Mouse (Mus musculus) erythroblast, embryonic 14.5 days (primary cell): ENCODE data around the gene Coro2a. TPM values are rescaled to one million over a fixed set of nuclear protein-coding genes. Genes with fewer than 3 reads are reported as not detected.
"Not testable (repeated sequence)": the region's sequence is repeated elsewhere in the genome, so short reads cannot be mapped to it uniquely, and the experiment has no call there.

Source experiments
- H3K27me3 ChIP-seq: 2 replicates; pipeline ENCODE4 v1.6.1; 2012; ENCODE audit warnings: inconsistent platforms; ENCODE audit not compliant: control insufficient read depth
- H3K36me3 ChIP-seq: 2 replicates; pipeline ENCODE4 v1.6.1; 2012; ENCODE audit warnings: mild to moderate bottlenecking, inconsistent platforms; ENCODE audit not compliant: control insufficient read depth
- H3K4me1 ChIP-seq: 2 replicates; pipeline ENCODE4 v1.6.1; 2012; ENCODE audit warnings: inconsistent platforms; ENCODE audit not compliant: control insufficient read depth
- H3K4me3 ChIP-seq: replicated peaks from 2 replicates; pipeline ENCODE3; 2012; ENCODE audit warnings: moderate library complexity, mild to moderate bottlenecking, inconsistent platforms
- H3K9me3 ChIP-seq: 2 replicates; pipeline ENCODE4 v1.6.1; 2012; ENCODE audit warnings: low read length, inconsistent platforms, mixed read lengths; ENCODE audit not compliant: control insufficient read depth
- GATA1 ChIP-seq: IDR thresholded peaks from 2 replicates; pipeline ENCODE4 v1.6.1; 2012; ENCODE audit warnings: low read length, inconsistent platforms, mixed read lengths
- TAL1 ChIP-seq: IDR thresholded peaks from 3 replicates; pipeline ENCODE4 v1.6.1; 2012; ENCODE audit warnings: low read length, inconsistent platforms, mixed read lengths
- polyA plus RNA-seq: library from polyadenylated mRNA; stranded (reverse); fragments of >175 nt; gene quantifications from 2 replicates; pipeline ENCODE4 v1.2.3, GENCODE M21; 2012

Gene Coro2a
- polyA plus RNA-seq, 1 experiment, result 0.21 TPM

GRCm38 (mm10) chr4:46590810-46591209 lies 11.2 kb downstream of the Coro2a start:
- Histone ChIP-seq H3K9me3 (no peaks in the 10 kb centered on the region), H3K4me1 (no peaks in the 10 kb centered on the region), H3K27me3 (no peaks in the 10 kb centered on the region; the same call in 1 of the 2 replicates), H3K4me3 (no peak overlapping the region), H3K36me3 (no peaks in the 10 kb centered on the region)
- TF ChIP-seq GATA1 (no peak), TAL1 (no peak)

- TF ChIP-seq GATA1 (no peak), TAL1 (no peak)
- no peaks in the 10 kb centered on the region for H3K9me3 ChIP-seq
- H3K4me1 ChIP-seq, result no peaks in the 10 kb centered on the region
- no peaks in the 10 kb centered on the region for H3K36me3 ChIP-seq
- H3K4me3 ChIP-seq, result no peak overlapping the region
- H3K27me3 ChIP-seq, result peaks cover 2% of the 10 kb centered on the region; the same call in 1 of the 2 replicates
Measured at GRCm38 (mm10) chr4:46589946-46590684, 11.9 kb downstream of the Coro2a start.

DNA sequence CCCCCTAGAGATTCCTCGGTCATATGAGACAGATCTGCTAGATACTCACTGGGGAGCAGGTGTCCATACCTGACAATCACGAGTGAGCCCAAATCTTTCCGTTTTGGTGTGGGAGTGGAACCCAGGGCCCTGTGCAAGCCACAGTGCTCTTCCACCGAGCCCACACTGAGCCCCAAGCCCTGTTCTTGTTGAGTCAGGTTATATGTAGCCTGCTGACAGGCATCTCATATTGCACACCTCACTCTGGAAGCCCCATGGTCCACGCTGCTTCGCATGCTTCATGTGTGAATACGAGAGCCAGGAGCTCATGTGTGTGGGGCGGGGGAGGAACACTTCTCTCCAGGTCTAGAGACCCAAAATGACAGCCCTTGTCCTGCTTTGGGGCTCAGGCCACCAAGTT lies 12.9 kb downstream of the Coro2a start:
- Histone ChIP-seq H3K4me3 (no peak overlapping the region), H3K36me3 (no peaks in the 10 kb centered on the region), H3K27me3 (peaks cover 2% of the 10 kb centered on the region; the same call in 1 of the 2 replicates), H3K9me3 (no peaks in the 10 kb centered on the region), H3K4me1 (no peaks in the 10 kb centered on the region)
- TF ChIP-seq GATA1 (no peak), TAL1 (no peak)

GRCm38 (mm10) chr4:46586473-46586872 lies 15.5 kb downstream of the Coro2a start:
- Histone ChIP-seq H3K27me3 (peaks cover 2% of the 10 kb centered on the region; the same call in 1 of the 2 replicates), H3K4me3 (no peak overlapping the region), H3K36me3 (no peaks in the 10 kb centered on the region), H3K4me1 (no peaks in the 10 kb centered on the region), H3K9me3 (no peaks in the 10 kb centered on the region; the same call in 1 of the 2 replicates)
- TF ChIP-seq GATA1 (no peak), TAL1 (no peak)

- no peak overlapping the region for H3K4me3 ChIP-seq
Measured at GRCm38 (mm10) chr4:46585811-46586190, 16.2 kb downstream of the Coro2a start.

GRCm38 (mm10) chr4:46585041-46585810 lies 16.8 kb downstream of the Coro2a start:
- no peaks in the 10 kb centered on the region for H3K36me3 ChIP-seq
- H3K4me3 ChIP-seq, result no peak overlapping the region
- no peaks in the 10 kb centered on the region; the same call in 1 of the 2 replicates for H3K9me3 ChIP-seq
- TF ChIP-seq GATA1 (no peak), TAL1 (no peak)
- H3K27me3 ChIP-seq, result peaks cover 2% of the 10 kb centered on the region; the same call in 1 of the 2 replicates
- no peaks in the 10 kb centered on the region for H3K4me1 ChIP-seq

More at GRCm38 (mm10) chr4:46585811-46586190, 16.2 kb downstream of the Coro2a start:
- TF ChIP-seq TAL1 (no peak), GATA1 (no peak)
- Histone ChIP-seq H3K36me3 (no peaks in the 10 kb centered on the region), H3K9me3 (no peaks in the 10 kb centered on the region; the same call in 1 of the 2 replicates), H3K4me1 (no peaks in the 10 kb centered on the region), H3K27me3 (peaks cover 2% of the 10 kb centered on the region; the same call in 1 of the 2 replicates)

GRCm38 (mm10) chr4:46584536-46584935 lies 17.5 kb downstream of the Coro2a start:
- not testable (repeated sequence) for H3K9me3 ChIP-seq, H3K4me3 ChIP-seq, H3K36me3 ChIP-seq, H3K27me3 ChIP-seq, H3K4me1 ChIP-seq

DNA sequence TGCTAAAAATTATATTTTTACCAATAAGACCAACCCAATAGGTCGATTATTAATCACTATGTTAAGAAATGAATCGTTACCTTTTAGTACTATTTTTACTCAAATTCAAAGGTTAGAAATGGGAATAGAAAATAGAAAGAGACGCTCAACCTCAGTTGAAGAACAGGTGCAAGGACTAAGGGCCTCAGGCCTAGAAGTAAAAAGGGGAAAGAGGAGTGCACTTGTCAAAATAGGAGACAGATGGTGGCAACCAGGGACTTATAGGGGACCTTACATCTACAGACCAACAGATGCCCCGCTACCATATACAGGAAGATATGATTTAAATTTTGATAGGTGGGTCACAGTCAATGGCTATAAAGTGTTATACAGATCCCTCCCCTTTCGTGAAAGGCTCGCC lies 17.9 kb downstream of the Coro2a start:
- not testable (repeated sequence) for H3K36me3 ChIP-seq, H3K4me3 ChIP-seq, H3K9me3 ChIP-seq, H3K4me1 ChIP-seq, H3K27me3 ChIP-seq

DNA sequence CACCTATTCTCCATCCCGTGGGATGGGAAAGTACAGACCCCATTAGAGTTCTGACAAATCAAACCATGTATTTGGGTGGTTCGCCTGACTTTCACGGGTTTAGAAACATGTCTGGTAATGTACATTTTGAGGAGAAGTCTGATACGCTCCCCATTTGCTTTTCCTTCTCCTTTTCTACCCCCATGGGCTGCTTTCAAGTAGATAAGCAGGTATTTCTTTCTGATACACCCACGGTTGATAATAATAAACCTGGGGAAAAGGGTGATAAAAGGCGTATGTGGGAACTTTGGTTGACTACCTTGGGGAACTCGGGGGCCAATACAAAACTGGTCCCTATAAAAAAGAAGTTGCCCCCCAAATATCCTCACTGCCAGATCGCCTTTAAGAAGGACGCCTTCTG lies 20.0 kb downstream of the Coro2a start:
- H3K9me3 ChIP-seq, H3K27me3 ChIP-seq, H3K4me3 ChIP-seq, H3K36me3 ChIP-seq, H3K4me1 ChIP-seq: not testable (repeated sequence)

- H3K4me3 ChIP-seq, H3K9me3 ChIP-seq, H3K27me3 ChIP-seq, H3K4me1 ChIP-seq, H3K36me3 ChIP-seq: not testable (repeated sequence)
Measured at GRCm38 (mm10) chr4:46581577-46581976, 20.4 kb downstream of the Coro2a start.

DNA sequence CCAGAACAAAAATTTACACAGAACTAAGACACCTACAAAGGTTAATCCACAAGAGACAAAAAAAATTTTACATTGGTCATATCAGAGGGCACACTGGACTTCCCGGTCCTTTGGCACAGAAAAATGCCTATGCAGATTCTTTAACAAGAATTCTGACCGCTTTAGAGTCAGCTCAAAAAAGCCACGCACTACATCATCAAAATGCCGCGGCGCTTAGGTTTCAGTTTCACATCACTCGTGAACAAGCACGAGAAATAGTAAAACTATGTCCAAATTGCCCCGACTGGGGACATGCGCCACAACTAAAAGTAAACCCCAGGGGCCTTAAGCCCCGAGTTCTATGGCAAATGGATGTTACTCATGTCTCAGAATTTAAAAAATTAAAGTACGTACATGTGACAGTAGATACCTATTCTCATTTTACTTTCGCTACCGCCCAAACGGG lies 21.2 kb downstream of the Coro2a start:
- not testable (repeated sequence) for H3K4me1 ChIP-seq, H3K9me3 ChIP-seq, H3K27me3 ChIP-seq, H3K4me3 ChIP-seq, H3K36me3 ChIP-seq

- not testable (repeated sequence) for H3K4me1 ChIP-seq, H3K27me3 ChIP-seq, H3K36me3 ChIP-seq, H3K9me3 ChIP-seq, H3K4me3 ChIP-seq
Measured at GRCm38 (mm10) chr4:46578796-46579346, 23.1 kb downstream of the Coro2a start.
